Mouse (Mus musculus) monocyte, adult 5-6 weeks (primary cell): ENCODE results near the gene 5830411N06Rik. TPM values are rescaled to one million over a fixed set of nuclear protein-coding genes. Genes with fewer than 3 reads are reported as not detected.

Experiments used
- ATAC-seq: fragments of 153-309, 156-312 bp; replicated peaks from 2 replicates; pipeline ENCODE4 v1.8.0; 2017; ENCODE audit warnings: mild to moderate bottlenecking; ENCODE audit not compliant: low TSS enrichment, insufficient number of reproducible peaks, severe bottlenecking, poor library complexity, low FRiP score
- total RNA-seq: library from RNA; stranded (forward); fragments of 200-1000, 200-491, 200-594 nt; gene quantifications from 3 replicates; pipeline ENCODE4 v1.2.3, GENCODE M21; 2017

Gene 5830411N06Rik
- total RNA-seq, 1 experiment from 2014 or later: 2.5 TPM

- no peak for ATAC-seq
Observed at GRCm38 (mm10) chr7:140329766-140330304, 82.8 kb downstream of the 5830411N06Rik start.

- ATAC-seq: no peak
Observed at GRCm38 (mm10) chr7:140333717-140334116, 86.6 kb downstream of the 5830411N06Rik start, which contains the start of gene Olfr527. TSS of gene Olfr527 (plus strand) at chr7:140334017.

Other genes with a start within 250 kb of the 5830411N06Rik start
- gene Zfp511, start 210.9 kb upstream of the 5830411N06Rik start, total RNA-seq: 27.4 to 31.4 TPM (median 27.6 TPM) in 3 replicates
- 16.3 to 28.9 TPM (median 26.9 TPM) in 3 replicates for gene Tubgcp2, start 210.6 kb upstream of the 5830411N06Rik start, total RNA-seq
- not detected in 3 replicates for gene Msx3, start 198.2 kb upstream of the 5830411N06Rik start, total RNA-seq
- gene Caly, start 164.7 kb upstream of the 5830411N06Rik start, total RNA-seq: 0.68 TPM in 1 of 3 replicates, not detected in the others
- gene Prap1, start 153.9 kb upstream of the 5830411N06Rik start, total RNA-seq: not detected in 3 replicates
- gene Fuom, start 144.8 kb upstream of the 5830411N06Rik start, total RNA-seq: 2.8 to 7.7 TPM (median 4.5 TPM) in 3 replicates
- gene Paox, start 131.5 kb upstream of the 5830411N06Rik start, total RNA-seq: 0.87 to 1.5 TPM (median 1.2 TPM) in 3 replicates
- gene Echs1, start 130.8 kb upstream of the 5830411N06Rik start, total RNA-seq: 37.8 to 42.3 TPM (median 41.5 TPM) in 3 replicates
- gene Mtg1, start 109.7 kb upstream of the 5830411N06Rik start, total RNA-seq: 3.7 to 7.6 TPM (median 4.4 TPM) in 3 replicates
- not detected in 3 replicates for gene Sprn, start 92.4 kb upstream of the 5830411N06Rik start, total RNA-seq
- not detected in 3 replicates for gene Olfr522, start 82.5 kb upstream of the 5830411N06Rik start, total RNA-seq
- not detected in 3 replicates for gene Olfr523, start 74.1 kb upstream of the 5830411N06Rik start, total RNA-seq
- not detected in 3 replicates for gene Olfr524, start 41.3 kb upstream of the 5830411N06Rik start, total RNA-seq
- gene Cd163l1, start 29.0 kb upstream of the 5830411N06Rik start, total RNA-seq: 0.39 to 0.48 TPM in 2 of 3 replicates, not detected in the other
- not detected in 3 replicates for gene Olfr525, start 73.6 kb downstream of the 5830411N06Rik start, total RNA-seq
- gene Olfr527, start 86.7 kb downstream of the 5830411N06Rik start, total RNA-seq: not detected in 3 replicates
- gene Olfr60, start 114.4 kb downstream of the 5830411N06Rik start, total RNA-seq: not detected in 3 replicates
- gene Olfr530, start 129.0 kb downstream of the 5830411N06Rik start, total RNA-seq: not detected in 3 replicates
- gene Olfr531, start 155.6 kb downstream of the 5830411N06Rik start, total RNA-seq: 0.10 TPM in 1 of 3 replicates, not detected in the others
- not detected in 3 replicates for gene Olfr532, start 174.4 kb downstream of the 5830411N06Rik start, total RNA-seq
- not detected in 3 replicates for gene Olfr533, start 216.1 kb downstream of the 5830411N06Rik start, total RNA-seq
- not detected in 3 replicates for gene Olfr535, start 236.9 kb downstream of the 5830411N06Rik start, total RNA-seq